Mouse (Mus musculus): ENCODE measurements around the gene Kcnd1.

DNA sequence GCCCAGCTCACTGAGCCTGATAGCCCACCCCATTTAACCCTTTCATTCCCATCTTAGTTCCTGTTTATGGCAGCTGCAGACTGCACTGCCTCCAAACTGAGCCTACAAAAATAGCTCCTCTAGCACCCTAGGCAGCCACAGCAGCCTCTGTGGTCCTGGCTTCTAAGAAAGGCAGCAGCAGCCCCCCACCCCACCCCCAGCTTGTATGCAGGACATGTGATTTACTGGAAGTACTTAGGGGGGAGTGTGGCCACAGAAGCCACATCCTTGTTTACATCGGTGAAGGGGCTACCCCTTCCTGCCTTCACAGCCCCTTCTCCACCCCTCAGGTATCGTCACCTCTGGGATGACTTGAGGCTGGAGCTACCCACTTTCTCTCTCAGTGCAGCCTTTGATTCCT lies 43.3 kb downstream of the Kcnd1 start:
- TF ChIP-seq CTCF (IDR thresholded peaks at IDR 0.05; ENCODE audit: low read depth) (no peak), EP300 (optimal IDR thresholded peaks at IDR 0.05) (no peak)
